Mouse (Mus musculus) E14TG2a.4 (cell line): Measurements from ENCODE around the gene Ggt6.

Source experiments
- CTCF ChIP-seq: conservative IDR thresholded peaks from 2 replicates; pipeline ENCODE4 v1.5.1; 2014; ENCODE audit warnings: low read length
- NANOG ChIP-seq: IDR thresholded peaks from 2 replicates; pipeline ENCODE4 v1.6.1; 2014; ENCODE audit warnings: borderline replicate concordance, low read length, mixed read lengths

DNA sequence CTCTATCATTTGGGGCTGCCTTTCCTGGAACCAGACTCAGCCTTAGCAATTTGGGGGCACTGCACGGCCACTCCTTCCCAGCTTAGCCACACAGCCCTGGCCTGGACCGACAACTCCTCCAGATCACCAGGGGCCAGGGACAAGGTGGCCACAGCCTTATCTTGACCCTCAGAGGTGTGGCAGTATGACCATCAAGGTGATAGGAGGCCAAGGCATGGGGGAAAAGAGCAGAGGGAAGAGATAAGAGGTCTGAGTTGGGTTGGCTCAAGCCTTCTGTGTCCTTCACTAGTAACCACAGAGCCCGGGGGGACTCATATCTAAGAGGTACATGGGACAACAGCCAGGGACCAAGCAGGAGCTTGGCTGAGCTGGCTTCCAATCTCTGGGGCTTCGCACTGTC is 46.6 kb downstream of the Ggt6 start:
- TF ChIP-seq CTCF (no peak), NANOG (no peak)
